Comparison of ENCODE assay signal across 16 mouse cellular contexts in the genomic region with DNA sequence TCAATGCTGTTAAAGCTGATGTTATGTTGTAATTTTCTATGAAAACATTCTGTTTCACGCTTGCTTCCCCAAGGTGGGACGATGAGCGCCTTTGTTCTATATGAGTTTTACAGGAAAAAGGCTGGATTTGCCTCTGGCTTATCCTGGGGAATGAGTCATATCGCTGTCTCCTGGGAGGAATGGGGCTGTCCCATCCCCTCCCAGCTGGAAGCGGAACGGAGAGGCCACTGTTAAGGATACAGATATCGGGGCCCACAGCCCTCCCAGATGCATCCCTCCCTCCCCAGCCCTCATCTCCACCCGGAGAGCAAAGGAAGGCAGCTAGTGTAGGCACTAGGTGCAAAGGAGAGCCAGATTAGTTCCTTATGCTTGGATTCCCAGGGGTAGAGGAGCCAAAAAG. TPM values are rescaled to one million over a fixed set of nuclear protein-coding genes. Genes with fewer than 3 reads are reported as not detected.
DNase-seq lines count a peak whose midpoint lies in the region; ATAC-seq and TF ChIP-seq lines count a peak whose summit lies in the region.
"Had no signal": no experiment of that assay in that cellular context is flagged by ENCODE, and none has a peak within 500 bp of the region (broad histone marks: within the 10 kb centered on the region; RNA-seq: fewer than 3 reads in every experiment).

No protein-coding gene starts in this region.

- H3K27me3 ChIP-seq in lung, embryonic 14.5 days (ENCODE audit: insufficient read depth, low read length): no peaks in the 10 kb centered on the region
- H3K27me3 ChIP-seq: lung, embryonic 15.5 days had no signal

- no peak overlapping the region for H3K4me3 ChIP-seq in lung, embryonic 14.5 days (ENCODE audit: low read depth, low read length)
- H3K4me3 ChIP-seq: hindbrain, embryonic 12.5 days; left cerebral cortex, adult 2 months; lung, embryonic 15.5 days; megakaryocyte, embryonic 14.5 days had no signal

- H3K36me3 ChIP-seq in lung, embryonic 14.5 days (ENCODE audit: insufficient read depth): no peaks in the 10 kb centered on the region
- H3K36me3 ChIP-seq: hindbrain, embryonic 12.5 days; lung, embryonic 15.5 days had no signal

- H3K27ac ChIP-seq in lung, embryonic 14.5 days (ENCODE audit: low read depth): no peak overlapping the region
- H3K27ac ChIP-seq: hindbrain, embryonic 12.5 days; left cerebral cortex, adult 2 months; lung, embryonic 15.5 days had no signal

- peak overlapping the region; percentile 22; the same call in 1 of the 2 replicates for H3K9ac ChIP-seq in lung, embryonic 14.5 days
- H3K9ac ChIP-seq: hindbrain, embryonic 12.5 days; lung, embryonic 15.5 days had no signal

- peaks cover 21% of the 10 kb centered on the region for H3K4me1 ChIP-seq in lung, embryonic 14.5 days (ENCODE audit: insufficient read depth)

- whole genome bisulfite sequencing in lung, embryonic 14.5 days: 42% methylated on average over 8 of the region's 8 CpGs

- H3K4me2 ChIP-seq in lung, embryonic 14.5 days: no peak overlapping the region
- H3K4me2 ChIP-seq: hindbrain, embryonic 12.5 days; lung, embryonic 15.5 days had no signal

- intact Hi-C loops in heart, postnatal 14 days (cut with DNase I): loop anchor here (2.0 kb wide), 1 partner anchor 15 kb away; no protein-coding TSS in a partner anchor

- no peaks in the 10 kb centered on the region for H3K9me3 ChIP-seq in lung, embryonic 14.5 days (ENCODE audit: low read depth, low read length)
- H3K9me3 ChIP-seq: hindbrain, embryonic 12.5 days; lung, embryonic 15.5 days; megakaryocyte, embryonic 14.5 days had no signal

- ATAC-seq in lung, embryonic 14.5 days (ENCODE audit: insufficient read depth): no peak

- TF ChIP-seq CTCF in lung, embryonic 14.5 days (IDR thresholded peaks at IDR 0.05; ENCODE audit: low read depth): no peak

- DNase-seq in lung, embryonic 14.5 days: no peak
- no peak for DNase-seq in lung, postnatal 4 days
- peak; percentile 71 to 74 for DNase-seq in heart, adult 9 months (ENCODE audit: low spot score in 2 of 2)
- peak; percentile 58 to 65 for DNase-seq in heart, postnatal 14 days
- no peak for DNase-seq in embryo, embryonic 10 days (ENCODE audit: low spot score)
- DNase-seq in thymus, adult 18-20 months: no peak
- no peak for DNase-seq in frontal cortex, postnatal 25 days (ENCODE audit: low spot score in 2 of 2)
- DNase-seq: cerebellum, adult 2 months; embryo, embryonic 11 days; kidney, adult 2 months; liver; retina, postnatal 1 day had no signal

RNA-seq across cellular contexts. Expression of a gene that starts 8.2 kb away (rescaled TPM):
- polyA plus RNA-seq in lung, embryonic 14.5 days (2014; fragmentation: Nextera tagmentation; extraction: Ambion mirVana): 10.9 and 14.6 TPM in 2 replicates
- 1 to 10 TPM; 3.5 to 4.6 TPM for total RNA-seq in heart, postnatal 14 days (2021)

RNA-seq across cellular contexts. Expression of a gene that starts 33.5 kb away (rescaled TPM):
- 91.4 and 99.9 TPM in 2 replicates for polyA plus RNA-seq in lung, embryonic 14.5 days (2014; fragmentation: Nextera tagmentation; extraction: Ambion mirVana)
- 10 to 100 TPM; 47.0 to 50.4 TPM for total RNA-seq in heart, postnatal 14 days (2021)

RNA-seq across cellular contexts. Expression of a gene that starts 34.7 kb away (rescaled TPM):
- 0.91 and 1.0 TPM in 2 replicates for polyA plus RNA-seq in lung, embryonic 14.5 days (2014; fragmentation: Nextera tagmentation; extraction: Ambion mirVana)
- 1 to 10 TPM; 4.3 to 4.8 TPM for total RNA-seq in heart, postnatal 14 days (2021)

Comparison
In these comparisons a context has a peak if more than half of its experiments do, and no peak if none do; other contexts are left out.
1. DNase-seq: peak in heart, adult 9 months (2 of 2) and heart, postnatal 14 days (2 of 2); none in lung, embryonic 14.5 days (single experiment), lung, postnatal 4 days (0 of 2), embryo, embryonic 10 days (single experiment), thymus, adult 18-20 months (0 of 2) and frontal cortex, postnatal 25 days (0 of 2).